Mouse (Mus musculus): Measurements from ENCODE around the gene Cryba4.

- TF ChIP-seq CTCF (IDR thresholded peaks at IDR 0.05; ENCODE audit: control insufficient read depth, insufficient read depth, insufficient replicate concordance, low read depth, low read length), result no peak
- TF ChIP-seq POLR2A (IDR thresholded peaks at IDR 0.05; ENCODE audit: control insufficient read depth, low read depth, low read length), result peak; percentile 50; the same call in 1 of the 2 replicates
Observed at GRCm38 (mm10) chr5:112206543-112207255, 45.6 kb downstream of the Cryba4 start.
